ENCODE assay signal across 18 mouse cellular contexts in the genomic region with DNA sequence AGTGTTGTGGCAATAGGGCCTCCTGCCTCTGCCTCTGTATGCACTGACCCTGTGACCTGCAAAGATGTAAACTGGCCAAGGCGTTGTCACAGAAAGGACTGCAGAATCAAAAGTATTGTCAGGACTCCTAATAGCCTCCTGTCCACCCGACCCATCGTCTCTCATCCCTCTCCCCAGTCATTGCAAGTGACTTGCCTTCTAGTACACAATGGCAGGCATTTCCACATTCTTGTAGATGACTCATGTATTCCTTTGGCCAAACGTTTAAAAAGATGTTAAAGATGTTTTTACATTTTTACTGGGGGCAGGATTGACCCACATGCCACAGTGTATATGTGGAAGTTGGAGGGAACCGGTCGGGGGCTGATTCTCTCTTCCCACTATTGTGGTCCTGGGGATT. TPM values are rescaled to one million over a fixed set of nuclear protein-coding genes. Genes with fewer than 3 reads are reported as not detected.
DNase-seq lines count a peak whose midpoint lies in the region; ATAC-seq lines count a peak whose summit lies in the region.
"Had no signal": no experiment of that assay in that cellular context is flagged by ENCODE, and none has a peak within 500 bp of the region (broad histone marks: within the 10 kb centered on the region; RNA-seq: fewer than 3 reads in every experiment).

No protein-coding gene starts in this region.

- H3K4me3 ChIP-seq in erythroblast, embryonic 14.5 days (replicated peaks): peak overlapping the region; percentile 46
- H3K4me3 ChIP-seq in liver, embryonic 11.5 days (ENCODE audit: low read depth, low read length): no peak overlapping the region
- no peak overlapping the region for H3K4me3 ChIP-seq in embryonic facial prominence, embryonic 14.5 days (ENCODE audit: low read depth, low read length)

- no peaks in the 10 kb centered on the region for H3K9me3 ChIP-seq in erythroblast, embryonic 14.5 days (ENCODE audit: control insufficient read depth, low read length)
- no peaks in the 10 kb centered on the region for H3K9me3 ChIP-seq in liver, embryonic 11.5 days (ENCODE audit: control insufficient read depth, low read length)
- no peaks in the 10 kb centered on the region for H3K9me3 ChIP-seq in embryonic facial prominence, embryonic 14.5 days (ENCODE audit: control insufficient read depth, low read length)

- no peaks in the 10 kb centered on the region for H3K27me3 ChIP-seq in erythroblast, embryonic 14.5 days (ENCODE audit: control insufficient read depth)
- no peaks in the 10 kb centered on the region for H3K27me3 ChIP-seq in liver, embryonic 11.5 days (replicated peaks; ENCODE audit: control insufficient read depth, insufficient read depth, low read length)
- no peaks in the 10 kb centered on the region for H3K27me3 ChIP-seq in embryonic facial prominence, embryonic 14.5 days (replicated peaks; ENCODE audit: control insufficient read depth, insufficient read depth, low read length)

- H3K4me2 ChIP-seq in liver, embryonic 11.5 days: 0 out of 2 replicates have a peak overlapping the region, but pooled peaks have one; percentile 9
- H3K4me2 ChIP-seq in embryonic facial prominence, embryonic 14.5 days (ENCODE audit: low read depth, low read length): peak overlapping the region; percentile 12; the same call in 1 of the 2 replicates

- no peak for DNase-seq in liver, embryonic 11.5 days (ENCODE audit: low spot score)
- no peak for DNase-seq in liver
- peak; percentile 65 for DNase-seq in 3134 (ENCODE audit: extremely low read depth, insufficient read length, low spot score)
- no peak for DNase-seq in embryonic facial prominence, embryonic 14.5 days (ENCODE audit: low spot score)
- DNase-seq in adrenal gland, postnatal 4 days (ENCODE audit: low spot score in 2 of 2): no peak
- no peak for DNase-seq in testis, postnatal 14 days (ENCODE audit: low spot score)
- DNase-seq: cerebellum, adult 8-10 months; kidney, postnatal 14 days; thymus, postnatal 14 days had no signal

- WGBS in liver, embryonic 11.5 days: 84% methylated on average over 6 of the region's 6 CpGs
- WGBS in embryonic facial prominence, embryonic 14.5 days: 82% methylated on average over 6 of the region's 6 CpGs

- H3K4me1 ChIP-seq in erythroblast, embryonic 14.5 days (ENCODE audit: control insufficient read depth): peaks cover 48% of the 10 kb centered on the region
- H3K4me1 ChIP-seq in liver, embryonic 11.5 days (replicated peaks; ENCODE audit: control insufficient read depth, insufficient read depth, low read length): peaks cover 10% of the 10 kb centered on the region
- peaks cover 8% of the 10 kb centered on the region; the same call in 1 of the 2 replicates for H3K4me1 ChIP-seq in embryonic facial prominence, embryonic 14.5 days (ENCODE audit: control insufficient read depth, insufficient read depth, low read length)

- peaks cover 73% of the 10 kb centered on the region for H3K36me3 ChIP-seq in erythroblast, embryonic 14.5 days (ENCODE audit: control insufficient read depth)
- H3K36me3 ChIP-seq in liver, embryonic 11.5 days (ENCODE audit: control insufficient read depth, insufficient read depth, low read length): peaks cover 25% of the 10 kb centered on the region
- H3K36me3 ChIP-seq in embryonic facial prominence, embryonic 14.5 days (ENCODE audit: control insufficient read depth, insufficient read depth, low read length): peaks cover 42% of the 10 kb centered on the region

- no peak for ATAC-seq in erythroblast, adult 5-6 weeks (replicated peaks; ENCODE audit: low FRiP score, poor library complexity, severe bottlenecking)
- no peak for ATAC-seq in liver, embryonic 11.5 days (replicated peaks; ENCODE audit: low FRiP score)
- no peak for ATAC-seq in embryonic facial prominence, embryonic 14.5 days (ENCODE audit: low read depth)

- no peak overlapping the region for H3K27ac ChIP-seq in liver, embryonic 11.5 days (ENCODE audit: low read depth, low read length)
- no peak overlapping the region for H3K27ac ChIP-seq in embryonic facial prominence, embryonic 14.5 days (replicated peaks; ENCODE audit: low read depth, low read length)

- H3K9ac ChIP-seq in liver, embryonic 11.5 days (ENCODE audit: low read depth, low read length): no peak overlapping the region
- no peak overlapping the region for H3K9ac ChIP-seq in embryonic facial prominence, embryonic 14.5 days (ENCODE audit: low read depth, low read length)

RNA-seq across cellular contexts. Expression of a gene that starts 2.0 kb away (rescaled TPM):
- 8.2 and 8.8 TPM in 2 replicates for polyA plus RNA-seq in erythroblast, embryonic 14.5 days (2012)
- total RNA-seq in erythroblast, adult 5-6 weeks (2015; ENCODE audit: low replicate concordance): 17.7 and 25.9 TPM in 2 replicates
- total RNA-seq in erythroblast, adult 5-6 weeks (2017; ENCODE audit: low replicate concordance): 14.1 and 29.7 TPM in 2 replicates
- polyA plus RNA-seq in liver, embryonic 11.5 days (2014; fragmentation: Nextera tagmentation; extraction: Ambion mirVana): 34.2 and 38.3 TPM in 2 replicates
- polyA plus RNA-seq in embryonic facial prominence, embryonic 14.5 days (2014; fragmentation: Nextera tagmentation; extraction: Ambion mirVana): 26.3 and 29.3 TPM in 2 replicates
- total RNA-seq in adrenal gland, postnatal 4 days (2021): 10 to 100 TPM; 28.7 to 32.9 TPM

RNA-seq across cellular contexts. Expression of a gene that starts 2.0 kb away (rescaled TPM):
- 9.8 and 9.9 TPM in 2 replicates for polyA plus RNA-seq in erythroblast, embryonic 14.5 days (2012)
- 37.4 and 39.6 TPM in 2 replicates for total RNA-seq in erythroblast, adult 5-6 weeks (2015; ENCODE audit: low replicate concordance)
- 19.5 and 38.2 TPM in 2 replicates for total RNA-seq in erythroblast, adult 5-6 weeks (2017; ENCODE audit: low replicate concordance)
- 120 and 126 TPM in 2 replicates for polyA plus RNA-seq in liver, embryonic 11.5 days (2014; fragmentation: Nextera tagmentation; extraction: Ambion mirVana)
- 87.0 and 109 TPM in 2 replicates for polyA plus RNA-seq in embryonic facial prominence, embryonic 14.5 days (2014; fragmentation: Nextera tagmentation; extraction: Ambion mirVana)
- 10 to 100 TPM; 35.0 to 36.9 TPM for total RNA-seq in adrenal gland, postnatal 4 days (2021)

RNA-seq across cellular contexts. Expression of a gene that starts 9.1 kb away (rescaled TPM):
- 0.07 TPM in 2 replicates for polyA plus RNA-seq in erythroblast, embryonic 14.5 days (2012)
- 0.38 and 0.42 TPM in 2 replicates for total RNA-seq in erythroblast, adult 5-6 weeks (2015; ENCODE audit: low replicate concordance)
- total RNA-seq in erythroblast, adult 5-6 weeks (2017; ENCODE audit: low replicate concordance): not detected in 2 replicates
- 9.5 and 10.1 TPM in 2 replicates for polyA plus RNA-seq in liver, embryonic 11.5 days (2014; fragmentation: Nextera tagmentation; extraction: Ambion mirVana)
- polyA plus RNA-seq in embryonic facial prominence, embryonic 14.5 days (2014; fragmentation: Nextera tagmentation; extraction: Ambion mirVana): 20.7 and 21.9 TPM in 2 replicates
- 10 to 100 TPM; 39.8 to 41.9 TPM for total RNA-seq in adrenal gland, postnatal 4 days (2021)

RNA-seq across cellular contexts. Expression of a gene that starts 10.5 kb away (rescaled TPM):
- polyA plus RNA-seq in erythroblast, embryonic 14.5 days (2012): 0.03 TPM in 1 of 2 replicates, not detected in the other
- not detected in 2 replicates for total RNA-seq in erythroblast, adult 5-6 weeks (2015; ENCODE audit: low replicate concordance)
- total RNA-seq in erythroblast, adult 5-6 weeks (2017; ENCODE audit: low replicate concordance): not detected in 2 replicates
- 0.14 TPM in 1 of 2 replicates, not detected in the other for polyA plus RNA-seq in liver, embryonic 11.5 days (2014; fragmentation: Nextera tagmentation; extraction: Ambion mirVana)
- polyA plus RNA-seq in embryonic facial prominence, embryonic 14.5 days (2014; fragmentation: Nextera tagmentation; extraction: Ambion mirVana): 1.1 and 1.7 TPM in 2 replicates
- not detected for total RNA-seq in adrenal gland, postnatal 4 days (2021)
- polyA plus RNA-seq: heart, postnatal 0 days had no signal

RNA-seq across cellular contexts. Expression of a gene that starts 10.6 kb away (rescaled TPM):
- polyA plus RNA-seq in erythroblast, embryonic 14.5 days (2012): not detected in 2 replicates
- total RNA-seq in erythroblast, adult 5-6 weeks (2015; ENCODE audit: low replicate concordance): not detected in 2 replicates
- total RNA-seq in erythroblast, adult 5-6 weeks (2017; ENCODE audit: low replicate concordance): not detected in 2 replicates
- polyA plus RNA-seq in liver, embryonic 11.5 days (2014; fragmentation: Nextera tagmentation; extraction: Ambion mirVana): not detected in 2 replicates
- not detected in 2 replicates for polyA plus RNA-seq in embryonic facial prominence, embryonic 14.5 days (2014; fragmentation: Nextera tagmentation; extraction: Ambion mirVana)
- not detected for total RNA-seq in adrenal gland, postnatal 4 days (2021)
- total RNA-seq: layer of hippocampus, postnatal 25 days had no signal
- polyA plus RNA-seq: brain, embryonic 14.5 days; frontal cortex, adult 2 months; gonadal fat pad, adult 2 months; heart, postnatal 0 days; limb, embryonic 11.5 days; neural tube, embryonic 14.5 days had no signal
